14 mouse cellular contexts compared by ENCODE assay signal in genomic region chr11:4237389-4237912, GRCm38 (mm10). TPM values are rescaled to one million over a fixed set of nuclear protein-coding genes. Genes with fewer than 3 reads are reported as not detected.
A peak's percentile ranks its signal among the peaks of the same experiment; 100 is the strongest.
DNase-seq lines count a peak whose midpoint lies in the region; ATAC-seq and TF ChIP-seq lines count a peak whose summit lies in the region.
"Had no signal": no experiment of that assay in that cellular context is flagged by ENCODE, and none has a peak within 500 bp of the region (broad histone marks: within the 10 kb centered on the region; RNA-seq: fewer than 3 reads in every experiment).

No protein-coding gene starts in this region.

- H3K4me2 ChIP-seq in kidney, embryonic 14.5 days (replicated peaks; ENCODE audit: low read depth, low read length), result no peak overlapping the region
- H3K4me2 ChIP-seq in hindbrain, postnatal 0 days (ENCODE audit: low read depth, low read length), result no peak overlapping the region
- H3K4me2 ChIP-seq: forebrain, embryonic 15.5 days had no signal

- H3K36me3 ChIP-seq in liver, adult 2 months (ENCODE audit: control insufficient read depth, insufficient read depth, low read length), result no peaks in the 10 kb centered on the region
- H3K36me3 ChIP-seq in kidney, embryonic 14.5 days (ENCODE audit: control insufficient read depth, insufficient read depth, low read length), result no peaks in the 10 kb centered on the region
- H3K36me3 ChIP-seq in hindbrain, postnatal 0 days (ENCODE audit: insufficient read depth, low read length), result no peaks in the 10 kb centered on the region
- H3K36me3 ChIP-seq: forebrain, embryonic 15.5 days had no signal

- H3K9me3 ChIP-seq in kidney, embryonic 14.5 days (ENCODE audit: control insufficient read depth, low read length), result no peaks in the 10 kb centered on the region
- H3K9me3 ChIP-seq in hindbrain, postnatal 0 days (ENCODE audit: low read length), result no peaks in the 10 kb centered on the region
- H3K9me3 ChIP-seq: forebrain, embryonic 15.5 days had no signal

- 0 out of 2 replicates have a peak, but pooled peaks have one; percentile 6 for TF ChIP-seq CTCF in liver, adult 2 months (IDR thresholded peaks at IDR 0.05; ENCODE audit: low read depth, low read length)
- TF ChIP-seq CTCF in hindbrain, postnatal 0 days (IDR thresholded peaks at IDR 0.05; ENCODE audit: low read depth), result no peak

- no peak for TF ChIP-seq POLR2A in liver, adult 2 months (IDR thresholded peaks at IDR 0.05; ENCODE audit: extremely low read depth, insufficient read depth, low read length)

- peak; percentile 18 for DNase-seq in urinary bladder, adult 2 months (ENCODE audit: low spot score)
- DNase-seq in urinary bladder, postnatal 10 days (ENCODE audit: low spot score), result no peak
- DNase-seq in liver, adult 2 months (ENCODE audit: extremely low read depth, low read depth, low spot score), result no peak
- peak; percentile 64 to 66 for DNase-seq in spleen, adult 18-20 months
- DNase-seq in kidney, adult 11 months, result no peak
- no peak for DNase-seq in layer of hippocampus, adult 11-12 months (ENCODE audit: low spot score)
- no peak for DNase-seq in hindbrain, postnatal 0 days (ENCODE audit: low spot score)
- DNase-seq: cerebellum, adult 8-10 months; heart, postnatal 10 days; lung, adult 18-20 months had no signal

- peak overlapping the region; percentile 36; the same call in 1 of the 2 replicates for H3K4me3 ChIP-seq in liver, adult 2 months (ENCODE audit: insufficient read depth, low read depth, low read length)
- no peak overlapping the region for H3K4me3 ChIP-seq in kidney, embryonic 14.5 days (ENCODE audit: low read length)
- H3K4me3 ChIP-seq in hindbrain, postnatal 0 days (ENCODE audit: low read length), result no peak overlapping the region
- H3K4me3 ChIP-seq: forebrain, embryonic 15.5 days; layer of hippocampus, adult 2 months; myocyte had no signal

- no peak overlapping the region for H3K9ac ChIP-seq in liver, adult 2 months (ENCODE audit: low read depth, low read length)
- H3K9ac ChIP-seq in kidney, embryonic 14.5 days (ENCODE audit: low read depth, low read length), result no peak overlapping the region
- H3K9ac ChIP-seq in hindbrain, postnatal 0 days (replicated peaks; ENCODE audit: low read length), result no peak overlapping the region
- H3K9ac ChIP-seq: forebrain, embryonic 15.5 days had no signal

- no peaks in the 10 kb centered on the region for H3K79me2 ChIP-seq in liver, adult 2 months (ENCODE audit: control insufficient read depth, insufficient read depth, low read length)

- H3K27ac ChIP-seq in liver, adult 2 months (replicated peaks; ENCODE audit: insufficient read depth, low read depth, low read length), result no peak overlapping the region
- no peak overlapping the region for H3K27ac ChIP-seq in kidney, embryonic 14.5 days (ENCODE audit: low read depth, low read length)
- no peak overlapping the region for H3K27ac ChIP-seq in hindbrain, postnatal 0 days
- H3K27ac ChIP-seq: forebrain, embryonic 15.5 days; layer of hippocampus, adult 2 months had no signal

- no peak for ATAC-seq in kidney, embryonic 14.5 days (ENCODE audit: low FRiP score, low TSS enrichment)
- ATAC-seq in hindbrain, postnatal 0 days, result no peak; the same call in 1 of the 2 replicates
- ATAC-seq: forebrain, embryonic 15.5 days had no signal

- no peaks in the 10 kb centered on the region for H3K4me1 ChIP-seq in liver, adult 2 months (ENCODE audit: control insufficient read depth, insufficient read depth, low read length)
- H3K4me1 ChIP-seq in kidney, embryonic 14.5 days (ENCODE audit: control insufficient read depth, insufficient read depth, low read length), result no peaks in the 10 kb centered on the region
- no peaks in the 10 kb centered on the region for H3K4me1 ChIP-seq in hindbrain, postnatal 0 days (ENCODE audit: insufficient read depth, low read length)
- H3K4me1 ChIP-seq: forebrain, embryonic 15.5 days had no signal

- 81% methylated on average over 18 of the region's 18 CpGs for WGBS in liver, adult 2 months
- WGBS in kidney, embryonic 14.5 days, result 85% methylated on average over 18 of the region's 18 CpGs
- WGBS in hindbrain, postnatal 0 days, result 89% methylated on average over 18 of the region's 18 CpGs

- H3K27me3 ChIP-seq in liver, adult 2 months (ENCODE audit: control insufficient read depth, insufficient read depth, low read length), result no peaks in the 10 kb centered on the region
- H3K27me3 ChIP-seq in kidney, embryonic 14.5 days (ENCODE audit: control insufficient read depth, insufficient read depth, low read length), result no peaks in the 10 kb centered on the region
- no peaks in the 10 kb centered on the region for H3K27me3 ChIP-seq in hindbrain, postnatal 0 days (ENCODE audit: insufficient read depth, low read length)
- H3K27me3 ChIP-seq: forebrain, embryonic 15.5 days had no signal

RNA-seq across cellular contexts. Expression of gene Osm, which starts 1.2 kb away (rescaled TPM):
- polyA plus RNA-seq in urinary bladder, adult 2 months (2012; rRNA removed), result 0.28 and 0.39 TPM in 2 replicates
- 0.47 TPM in 1 of 2 replicates, not detected in the other for total RNA-seq in liver, adult 2 months (2014; rRNA removed)
- not detected in 2 replicates for polyA plus RNA-seq in liver, adult 2 months (2012; rRNA removed)
- not detected in 2 replicates for polyA plus RNA-seq in kidney, embryonic 14.5 days (2014; fragmentation: Nextera tagmentation; extraction: Ambion mirVana)
- total RNA-seq in hindbrain, postnatal 0 days (2014; rRNA removed), result 0.40 TPM in 1 of 2 replicates, not detected in the other
- 0.08 TPM in 1 of 2 replicates, not detected in the other for polyA plus RNA-seq in hindbrain, postnatal 0 days (2015; fragmentation: Nextera tagmentation; extraction: Ambion mirVana)
- total RNA-seq: heart, postnatal 10 days had no signal
- polyA plus RNA-seq: forebrain, embryonic 15.5 days; myocyte had no signal

RNA-seq across cellular contexts. Expression of gene Castor1, which starts 19.4 kb away (rescaled TPM):
- 19.7 and 19.8 TPM in 2 replicates for polyA plus RNA-seq in urinary bladder, adult 2 months (2012; rRNA removed)
- 1.4 and 1.7 TPM in 2 replicates for total RNA-seq in liver, adult 2 months (2014; rRNA removed)
- polyA plus RNA-seq in liver, adult 2 months (2012; rRNA removed), result 2.3 and 2.5 TPM in 2 replicates
- polyA plus RNA-seq in kidney, embryonic 14.5 days (2014; fragmentation: Nextera tagmentation; extraction: Ambion mirVana), result 2.7 and 5.3 TPM in 2 replicates
- 20.6 and 20.7 TPM in 2 replicates for total RNA-seq in hindbrain, postnatal 0 days (2014; rRNA removed)
- 10.6 and 12.4 TPM in 2 replicates for polyA plus RNA-seq in hindbrain, postnatal 0 days (2015; fragmentation: Nextera tagmentation; extraction: Ambion mirVana)

RNA-seq across cellular contexts. Expression of gene Lif, which starts 19.9 kb away (rescaled TPM):
- 2.5 and 2.8 TPM in 2 replicates for polyA plus RNA-seq in urinary bladder, adult 2 months (2012; rRNA removed)
- total RNA-seq in liver, adult 2 months (2014; rRNA removed), result not detected in 2 replicates
- 0.02 TPM in 2 replicates for polyA plus RNA-seq in liver, adult 2 months (2012; rRNA removed)
- polyA plus RNA-seq in kidney, embryonic 14.5 days (2014; fragmentation: Nextera tagmentation; extraction: Ambion mirVana), result not detected in 2 replicates
- 0.21 and 0.22 TPM in 2 replicates for total RNA-seq in hindbrain, postnatal 0 days (2014; rRNA removed)
- 0.08 and 0.10 TPM in 2 replicates for polyA plus RNA-seq in hindbrain, postnatal 0 days (2015; fragmentation: Nextera tagmentation; extraction: Ambion mirVana)
- polyA plus RNA-seq: forebrain, embryonic 15.5 days had no signal

RNA-seq across cellular contexts. Expression of gene Tbc1d10a, which starts 50.9 kb away (rescaled TPM):
- polyA plus RNA-seq in urinary bladder, adult 2 months (2012; rRNA removed), result 92.5 and 137 TPM in 2 replicates
- total RNA-seq in liver, adult 2 months (2014; rRNA removed), result 23.4 and 23.6 TPM in 2 replicates
- 18.5 and 22.9 TPM in 2 replicates for polyA plus RNA-seq in liver, adult 2 months (2012; rRNA removed)
- 28.8 and 29.7 TPM in 2 replicates for polyA plus RNA-seq in kidney, embryonic 14.5 days (2014; fragmentation: Nextera tagmentation; extraction: Ambion mirVana)
- 59.1 and 60.8 TPM in 2 replicates for total RNA-seq in hindbrain, postnatal 0 days (2014; rRNA removed)
- polyA plus RNA-seq in hindbrain, postnatal 0 days (2015; fragmentation: Nextera tagmentation; extraction: Ambion mirVana), result 34.2 TPM in 2 replicates

Comparison
In these comparisons a context has a peak if more than half of its experiments do, and no peak if none do; other contexts are left out.
1. DNase-seq: peak in urinary bladder, adult 2 months (single experiment) and spleen, adult 18-20 months (2 of 2); none in urinary bladder, postnatal 10 days (single experiment), liver, adult 2 months (single experiment), kidney, adult 11 months (single experiment), layer of hippocampus, adult 11-12 months (single experiment) and hindbrain, postnatal 0 days (single experiment).